Mouse (Mus musculus) neutrophil, adult 5-6 weeks (primary cell): Measurements from ENCODE around the gene Per3. TPM values are rescaled to one million over a fixed set of nuclear protein-coding genes. Genes with fewer than 3 reads are reported as not detected.

ENCODE experiments used
- ATAC-seq: fragments of 151-379, 151-347 bp; 2 replicates; pipeline ENCODE4 v1.8.0; 2017; ENCODE audit warnings: mild to moderate bottlenecking, moderate TSS enrichment; ENCODE audit not compliant: insufficient number of reproducible peaks, poor library complexity, low FRiP score, severe bottlenecking; ENCODE audit errors: extremely low read depth
- total RNA-seq: library from RNA; stranded (forward); fragments of 200-1000 nt; gene quantifications from 2 replicates; pipeline ENCODE4 v1.2.3, GENCODE M21; 2017

Gene Per3
- total RNA-seq, 1 experiment from 2014 or later, result 2.3 TPM

GRCm38 (mm10) chr4:150965555-150965951 lies 78.9 kb downstream of the Per3 start:
- no peak for ATAC-seq

GRCm38 (mm10) chr4:150964635-150965554 lies 79.6 kb downstream of the Per3 start:
- ATAC-seq, result peak; percentile 68; the same call in 1 of the 2 replicates

GRCm38 (mm10) chr4:150963711-150964110 lies 80.8 kb downstream of the Per3 start:
- ATAC-seq, result no peak

GRCm38 (mm10) chr4:150962231-150962630 lies 82.2 kb downstream of the Per3 start:
- no peak for ATAC-seq

GRCm38 (mm10) chr4:150958536-150958935 lies 85.9 kb downstream of the Per3 start:
- ATAC-seq, result no peak

- ATAC-seq, result no peak
Measured at GRCm38 (mm10) chr4:150957106-150957458, 87.4 kb downstream of the Per3 start.

- no peak for ATAC-seq
Measured at GRCm38 (mm10) chr4:150956369-150957105, 87.9 kb downstream of the Per3 start.

Other genes starting within 250 kb of the Per3 start
- 5.2 and 6.3 TPM in 2 replicates for gene Errfi1, start 190.7 kb downstream of the Per3 start, total RNA-seq
- gene Park7, start 130.2 kb downstream of the Per3 start, total RNA-seq, result 111 and 114 TPM in 2 replicates
- 0.23 TPM in 1 of 2 replicates, not detected in the other for gene Tnfrsf9, start 130.1 kb downstream of the Per3 start, total RNA-seq
- not detected in 2 replicates for gene Uts2, start 47.6 kb downstream of the Per3 start, total RNA-seq
- gene Vamp3, start 13.3 kb upstream of the Per3 start, total RNA-seq, result 79.3 and 80.7 TPM in 2 replicates
- not detected in 2 replicates for gene Gm13090, start 44.9 kb upstream of the Per3 start, total RNA-seq